Mouse (Mus musculus): Measurements from ENCODE around the gene Spon1. TPM values are rescaled to one million over a fixed set of nuclear protein-coding genes. Genes with fewer than 3 reads are reported as not detected.

The Spon1 gene
- polyA plus RNA-seq, 1 experiment from 2014 or later = 3.1 TPM

DNA sequence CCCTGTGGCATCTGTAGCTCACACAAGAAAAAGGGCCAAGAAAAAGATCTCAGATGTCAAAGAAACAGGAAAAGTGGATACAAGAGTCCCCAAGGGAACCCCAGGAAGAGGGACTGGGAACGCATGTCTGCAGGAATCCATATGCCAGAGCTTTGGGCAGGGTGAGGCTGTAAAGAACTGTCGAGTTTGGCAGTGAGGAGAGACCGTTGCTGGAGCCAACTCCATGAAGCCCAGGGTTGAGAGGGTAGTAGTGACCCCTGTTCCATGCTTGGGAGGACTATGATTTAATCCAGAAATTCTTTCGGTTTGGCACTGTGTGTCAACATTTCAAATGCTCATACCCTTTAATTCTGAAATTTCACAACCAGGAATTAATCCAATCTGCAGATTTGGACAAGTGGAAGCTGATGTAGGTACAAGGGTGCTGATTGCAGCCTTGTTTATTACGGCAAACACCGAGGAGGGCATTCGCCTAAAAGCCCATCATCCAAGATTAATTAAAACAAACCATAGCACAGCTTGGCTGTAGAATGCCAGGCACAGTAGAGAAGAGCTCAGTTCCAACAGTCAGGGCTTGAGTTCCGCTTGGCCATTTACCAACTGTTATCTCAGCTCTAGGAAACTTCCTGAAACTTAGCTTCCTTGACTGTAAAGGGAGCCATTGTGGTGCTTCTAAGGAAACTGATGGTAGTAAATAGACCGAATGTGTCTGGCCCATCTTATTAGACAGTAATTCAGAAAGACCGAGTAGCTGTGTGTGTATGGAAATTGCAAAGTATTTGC is 45.8 kb downstream of the Spon1 start:
- no peak for ATAC-seq (ENCODE audit: low FRiP score, low TSS enrichment)
- Histone ChIP-seq H3K9ac (ENCODE audit: low read length) (no peak overlapping the region), H3K4me2 (replicated peaks; ENCODE audit: low read depth) (no peak overlapping the region), H3K27me3 (ENCODE audit: control insufficient read depth, insufficient read depth, low read length) (no peaks in the 10 kb centered on the region), H3K9me3 (ENCODE audit: control insufficient read depth, low read length) (no peaks in the 10 kb centered on the region), H3K27ac (replicated peaks) (no peak overlapping the region), H3K4me3 (ENCODE audit: low read depth, low read length) (no peak overlapping the region), H3K4me1 (replicated peaks; ENCODE audit: control insufficient read depth, insufficient read depth) (no peaks in the 10 kb centered on the region), H3K36me3 (ENCODE audit: control insufficient read depth, insufficient read depth, low read length) (no peaks in the 10 kb centered on the region)
- no peak for TF ChIP-seq EP300 (optimal IDR thresholded peaks at IDR 0.05)
- no peak for TF ChIP-seq CTCF (IDR thresholded peaks at IDR 0.05; ENCODE audit: low read depth)
- WGBS = 72% methylated on average over 10 of the region's 10 CpGs
- DNase-seq (ENCODE audit: low spot score) = no peak

DNA sequence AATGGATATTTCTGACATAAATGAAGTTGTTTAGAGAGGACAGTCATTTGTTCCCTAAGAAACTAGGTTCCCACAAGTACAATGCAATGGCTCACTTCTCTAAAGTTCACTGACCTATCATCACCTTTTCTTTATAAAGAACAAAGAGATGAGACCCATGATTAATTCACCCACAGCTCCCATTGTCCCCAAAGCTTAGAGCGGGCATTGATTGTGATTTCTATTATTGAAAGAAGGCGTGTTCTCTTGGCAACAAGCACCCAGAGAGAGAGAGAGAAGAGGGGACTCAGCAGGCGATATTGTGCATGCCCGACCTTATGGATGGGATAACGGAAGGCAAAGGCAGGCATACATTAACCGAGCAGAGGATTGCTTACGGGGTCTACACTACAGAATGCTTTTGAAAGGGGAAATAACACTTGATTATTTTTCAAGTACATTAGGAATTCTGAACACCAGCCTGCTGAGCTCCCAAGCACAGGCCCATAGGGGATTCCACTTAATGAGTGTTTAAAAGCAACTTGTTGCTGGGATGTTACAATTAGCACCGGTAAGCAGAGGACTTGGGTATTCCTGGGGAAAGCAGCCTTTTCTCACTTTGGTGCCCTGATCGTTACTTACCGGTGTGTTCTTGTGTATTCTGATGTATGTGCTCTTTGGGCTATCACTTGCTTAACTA is 48.4 kb downstream of the Spon1 start:
- Histone ChIP-seq H3K4me1 (replicated peaks; ENCODE audit: control insufficient read depth, insufficient read depth) (0 out of 2 replicates have a peak, but pooled peaks cover 5% of the 10 kb centered on the region), H3K27ac (replicated peaks) (no peak overlapping the region), H3K9ac (ENCODE audit: low read length) (no peak overlapping the region), H3K27me3 (ENCODE audit: control insufficient read depth, insufficient read depth, low read length) (no peaks in the 10 kb centered on the region), H3K9me3 (ENCODE audit: control insufficient read depth, low read length) (no peaks in the 10 kb centered on the region), H3K4me3 (ENCODE audit: low read depth, low read length) (no peak overlapping the region), H3K36me3 (ENCODE audit: control insufficient read depth, insufficient read depth, low read length) (no peaks in the 10 kb centered on the region), H3K4me2 (replicated peaks; ENCODE audit: low read depth) (no peak overlapping the region)
- ATAC-seq (ENCODE audit: low FRiP score, low TSS enrichment) (no peak), DNase-seq (ENCODE audit: low spot score) (no peak)
- TF ChIP-seq EP300 (optimal IDR thresholded peaks at IDR 0.05) = no peak
- TF ChIP-seq CTCF (IDR thresholded peaks at IDR 0.05; ENCODE audit: low read depth) = no peak
- WGBS = 92% methylated on average over 10 of the region's 10 CpGs

DNA sequence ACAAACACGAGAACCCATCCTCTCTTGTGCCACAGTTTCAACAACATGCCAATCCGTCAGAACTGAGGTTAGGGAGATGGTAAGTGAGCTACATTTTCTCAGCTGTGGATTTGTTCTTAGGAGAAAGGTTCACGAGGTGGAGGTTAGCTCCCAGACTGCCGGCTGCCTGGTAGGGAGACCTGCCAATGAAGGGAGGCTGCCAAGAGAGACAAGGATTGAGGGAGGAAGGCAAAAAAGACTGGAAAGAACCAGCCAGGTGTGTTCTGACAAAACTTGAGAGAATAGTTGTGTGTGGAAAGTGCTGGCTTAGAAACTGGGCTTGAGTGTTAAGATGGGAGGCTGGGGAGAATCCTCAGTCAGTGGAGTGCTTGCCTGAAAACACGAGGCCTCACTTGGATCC is 49.9 kb downstream of the Spon1 start:
- DNase-seq (ENCODE audit: low spot score) = no peak
- no peaks in the 10 kb centered on the region for H3K36me3 ChIP-seq (ENCODE audit: control insufficient read depth, insufficient read depth, low read length)
- TF ChIP-seq EP300 (optimal IDR thresholded peaks at IDR 0.05) (no peak), CTCF (IDR thresholded peaks at IDR 0.05; ENCODE audit: low read depth) (no peak)
- no peaks in the 10 kb centered on the region for H3K9me3 ChIP-seq (ENCODE audit: control insufficient read depth, low read length)
- no peak overlapping the region for H3K9ac ChIP-seq (ENCODE audit: low read length)
- H3K4me1 ChIP-seq (replicated peaks; ENCODE audit: control insufficient read depth, insufficient read depth) = 0 out of 2 replicates have a peak, but pooled peaks cover 5% of the 10 kb centered on the region
- no peaks in the 10 kb centered on the region for H3K27me3 ChIP-seq (ENCODE audit: control insufficient read depth, insufficient read depth, low read length)
- no peak overlapping the region for H3K27ac ChIP-seq (replicated peaks)
- H3K4me2 ChIP-seq (replicated peaks; ENCODE audit: low read depth) = no peak overlapping the region
- ATAC-seq (ENCODE audit: low FRiP score, low TSS enrichment) = no peak
- WGBS = 60% methylated on average over 5 of the region's 5 CpGs
- no peak overlapping the region for H3K4me3 ChIP-seq (ENCODE audit: low read depth, low read length)

DNA sequence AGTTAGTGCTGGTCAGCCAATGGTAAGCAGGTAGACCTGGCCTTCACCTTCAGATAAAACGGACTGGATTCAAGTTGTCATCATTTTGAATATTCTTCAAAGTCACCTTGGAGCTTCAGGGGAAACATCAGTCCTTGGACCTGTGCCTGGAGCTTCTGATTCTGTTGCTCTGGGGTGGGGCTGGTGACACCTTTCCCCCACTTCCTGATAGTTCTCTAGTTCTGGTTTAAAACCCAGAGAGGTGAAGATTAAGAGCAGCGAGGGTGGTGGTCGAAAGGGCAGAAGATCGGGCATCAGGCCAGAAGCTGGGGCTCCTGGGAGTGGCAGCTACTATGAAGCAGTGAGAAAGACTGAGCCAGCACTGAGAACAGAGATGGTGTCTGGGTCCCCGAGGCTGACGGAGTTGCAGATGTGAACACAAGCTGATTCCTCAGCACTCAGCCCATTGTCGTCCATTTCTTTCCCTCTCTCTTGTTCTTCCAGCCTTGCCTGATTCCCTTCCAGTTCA is 51.1 kb downstream of the Spon1 start:
- no peaks in the 10 kb centered on the region for H3K27me3 ChIP-seq (ENCODE audit: control insufficient read depth, insufficient read depth, low read length)
- TF ChIP-seq EP300 (optimal IDR thresholded peaks at IDR 0.05) (no peak), CTCF (IDR thresholded peaks at IDR 0.05; ENCODE audit: low read depth) (no peak)
- 0 out of 2 replicates have a peak, but pooled peaks cover 5% of the 10 kb centered on the region for H3K4me1 ChIP-seq (replicated peaks; ENCODE audit: control insufficient read depth, insufficient read depth)
- no peak overlapping the region for H3K9ac ChIP-seq (ENCODE audit: low read length)
- H3K4me2 ChIP-seq (replicated peaks; ENCODE audit: low read depth) = no peak overlapping the region
- H3K9me3 ChIP-seq (ENCODE audit: control insufficient read depth, low read length) = no peaks in the 10 kb centered on the region
- ATAC-seq (ENCODE audit: low FRiP score, low TSS enrichment) (peak; percentile 17; the same call in 1 of the 2 replicates), DNase-seq (ENCODE audit: low spot score) (no peak)
- H3K27ac ChIP-seq (replicated peaks) = no peak overlapping the region
- no peaks in the 10 kb centered on the region for H3K36me3 ChIP-seq (ENCODE audit: control insufficient read depth, insufficient read depth, low read length)
- H3K4me3 ChIP-seq (ENCODE audit: low read depth, low read length) = no peak overlapping the region
- 56% methylated on average over 7 of the region's 7 CpGs for WGBS

DNA sequence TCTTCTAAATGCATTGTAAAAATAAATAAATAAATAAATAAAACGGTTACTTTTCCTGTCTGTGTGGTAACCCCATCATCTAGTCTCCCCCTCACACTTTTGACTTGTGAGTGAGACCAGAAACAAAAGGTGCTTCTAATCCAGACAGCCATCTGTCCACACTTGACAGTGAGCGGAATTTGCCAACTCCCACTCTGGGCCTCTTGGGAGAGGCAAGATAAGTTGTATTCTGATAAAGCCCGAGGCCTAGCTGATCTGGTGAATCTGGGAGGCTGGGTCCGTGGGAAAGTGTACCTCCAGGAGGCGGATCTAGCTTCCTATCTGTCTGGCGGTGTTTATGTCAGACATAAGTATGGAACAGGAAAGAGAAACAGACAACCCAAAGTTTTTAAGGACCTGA is 52.3 kb downstream of the Spon1 start:
- H3K9ac ChIP-seq (ENCODE audit: low read length) = no peak overlapping the region
- 47% methylated on average over 6 of the region's 6 CpGs for WGBS
- no peak for TF ChIP-seq EP300 (optimal IDR thresholded peaks at IDR 0.05)
- no peak for TF ChIP-seq CTCF (IDR thresholded peaks at IDR 0.05; ENCODE audit: low read depth)
- H3K9me3 ChIP-seq (ENCODE audit: control insufficient read depth, low read length) = no peaks in the 10 kb centered on the region
- DNase-seq (ENCODE audit: low spot score) (no peak), ATAC-seq (ENCODE audit: low FRiP score, low TSS enrichment) (no peak)
- H3K4me3 ChIP-seq (ENCODE audit: low read depth, low read length) = no peak overlapping the region
- H3K4me2 ChIP-seq (replicated peaks; ENCODE audit: low read depth) = no peak overlapping the region
- H3K27ac ChIP-seq (replicated peaks) = no peak overlapping the region
- H3K27me3 ChIP-seq (ENCODE audit: control insufficient read depth, insufficient read depth, low read length) = no peaks in the 10 kb centered on the region
- no peaks in the 10 kb centered on the region for H3K36me3 ChIP-seq (ENCODE audit: control insufficient read depth, insufficient read depth, low read length)
- H3K4me1 ChIP-seq (replicated peaks; ENCODE audit: control insufficient read depth, insufficient read depth) = 0 out of 2 replicates have a peak, but pooled peaks cover 5% of the 10 kb centered on the region
